Mouse (Mus musculus) neural tube, embryonic 12.5 days (tissue): ENCODE results near the gene Mgmt. TPM values are rescaled to one million over a fixed set of nuclear protein-coding genes. Genes with fewer than 3 reads are reported as not detected.

Experiments used
- ATAC-seq: fragments of 200-750 bp; cut with Nextera tagmentation; 2 replicates; pipeline ENCODE4 v1.8.0; 2017; ENCODE audit warnings: low read depth, mild to moderate bottlenecking, moderate TSS enrichment, moderate library complexity; ENCODE audit not compliant: low FRiP score
- H3K27ac ChIP-seq: fragments of 300-500 bp; sonication (generic); 2 replicates; pipeline ENCODE4 v1.5.1; 2016
- H3K27me3 ChIP-seq: fragments of 300-500 bp; sonication (generic); replicated peaks from 2 replicates; pipeline ENCODE4 v1.6.1; 2016; ENCODE audit warnings: mild to moderate bottlenecking
- H3K36me3 ChIP-seq: fragments of 300-500 bp; sonication (generic); 2 replicates; pipeline ENCODE4 v1.6.1; 2016; ENCODE audit warnings: mild to moderate bottlenecking
- H3K4me1 ChIP-seq: fragments of 300-500 bp; sonication (generic); 2 replicates; pipeline ENCODE4 v1.6.1; 2016
- H3K4me2 ChIP-seq: fragments of 300-500 bp; sonication (generic); replicated peaks from 2 replicates; pipeline ENCODE4 v1.6.1; 2016; ENCODE audit warnings: mild to moderate bottlenecking
- H3K4me3 ChIP-seq: fragments of 300-500 bp; sonication (generic); 2 replicates; pipeline ENCODE4 v1.5.1; 2016
- H3K9ac ChIP-seq: fragments of 300-500 bp; sonication (generic); 2 replicates; pipeline ENCODE4 v1.6.1; 2016; ENCODE audit warnings: mild to moderate bottlenecking
- H3K9me3 ChIP-seq: fragments of 300-500 bp; sonication (generic); 2 replicates; pipeline ENCODE4 v1.6.1; 2016; ENCODE audit warnings: mild to moderate bottlenecking
- WGBS: fragments of 180-500 bp; shearing (Covaris S2); methylation state at CpG from one replicate; pipeline ENCODE4 v1.1.7; 2016; 5-methylcytosine and 5-hydroxymethylcytosine counted together
- polyA plus RNA-seq: library from polyadenylated mRNA; unstranded; fragments of >200 nt; fragmentation: Nextera tagmentation; extraction: Ambion mirVana; gene quantifications from 2 replicates; pipeline ENCODE4 v1.2.1, GENCODE M21; 2016

Gene Mgmt
- polyA plus RNA-seq, 1 experiment from 2014 or later = 2.6 TPM

DNA sequence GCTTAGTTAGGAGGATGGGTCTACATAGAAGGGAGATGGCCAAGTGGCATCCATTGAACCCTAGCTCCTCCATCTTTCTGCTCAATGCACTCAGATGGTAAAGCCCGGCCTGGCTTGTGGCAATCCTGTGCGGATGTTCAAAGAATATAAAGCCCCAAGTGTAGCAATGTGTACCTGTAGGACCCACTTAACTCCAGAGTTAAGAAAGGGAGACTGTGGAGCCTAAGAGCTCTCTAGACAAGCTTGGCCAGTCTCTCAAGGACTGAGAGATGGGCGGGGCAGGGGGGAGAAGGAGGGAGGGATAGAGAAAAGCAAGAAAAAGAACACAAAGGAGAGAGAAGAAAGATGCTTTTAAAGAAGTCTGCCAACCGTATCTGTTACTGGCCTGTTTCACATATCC lies 27.9 kb upstream of the Mgmt start:
- no peak overlapping the region for H3K4me3 ChIP-seq
- no peak overlapping the region for H3K4me2 ChIP-seq
- peaks cover 15% of the 10 kb centered on the region for H3K4me1 ChIP-seq
- H3K27me3 ChIP-seq = no peaks in the 10 kb centered on the region
- 82% methylated on average over 4 of the region's 4 CpGs for WGBS
- H3K36me3 ChIP-seq = no peaks in the 10 kb centered on the region
- H3K9ac ChIP-seq = no peak overlapping the region
- ATAC-seq = no peak
- no peak overlapping the region for H3K27ac ChIP-seq
- H3K9me3 ChIP-seq = no peaks in the 10 kb centered on the region

DNA sequence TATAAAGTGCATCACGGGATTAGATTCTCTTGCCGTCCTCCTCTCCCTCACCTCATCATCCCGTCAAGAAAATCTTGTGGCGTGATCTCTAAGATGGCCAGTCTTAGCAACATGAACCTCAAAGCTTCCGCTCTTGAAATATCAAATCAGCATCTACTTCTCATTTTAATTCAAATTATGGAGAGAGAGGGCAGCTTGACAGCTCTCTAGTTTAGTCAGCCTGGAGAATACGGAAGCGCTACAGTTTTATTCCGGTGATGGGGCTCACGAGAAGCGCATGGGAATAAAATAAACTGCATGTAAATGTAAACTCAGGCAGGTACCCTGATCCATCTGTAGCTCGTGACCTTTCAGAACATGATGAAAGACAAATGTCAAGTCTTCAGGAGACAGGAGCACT lies 22.9 kb upstream of the Mgmt start:
- H3K4me1 ChIP-seq = peaks cover 5% of the 10 kb centered on the region; the same call in 1 of the 2 replicates
- H3K27ac ChIP-seq = no peak overlapping the region
- 74% methylated on average over 11 of the region's 11 CpGs for WGBS
- H3K9me3 ChIP-seq = no peaks in the 10 kb centered on the region
- H3K4me2 ChIP-seq = no peak overlapping the region
- no peak overlapping the region for H3K9ac ChIP-seq
- no peaks in the 10 kb centered on the region for H3K27me3 ChIP-seq
- H3K36me3 ChIP-seq = no peaks in the 10 kb centered on the region
- no peak overlapping the region for H3K4me3 ChIP-seq
- ATAC-seq = no peak

DNA sequence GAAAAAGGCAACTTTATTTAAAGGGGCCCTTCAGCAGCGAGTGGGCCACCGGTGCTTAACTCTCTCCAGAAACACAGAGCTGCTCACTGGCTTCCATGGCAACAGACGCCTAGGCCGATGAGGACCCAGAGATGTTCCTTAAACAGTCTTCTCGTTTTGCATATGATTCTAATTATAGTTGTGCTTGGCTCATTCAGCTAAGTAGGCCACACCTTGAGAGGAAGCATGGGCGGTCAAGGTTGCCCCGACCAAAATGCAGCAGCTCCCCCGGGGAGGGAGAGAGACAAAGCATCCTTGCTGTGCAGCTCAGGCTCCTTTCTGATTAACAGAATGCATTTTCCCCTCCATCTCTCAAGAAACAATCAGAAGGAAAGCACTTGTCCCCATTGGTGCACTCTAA lies 22.4 kb upstream of the Mgmt start:
- peaks cover 5% of the 10 kb centered on the region; the same call in 1 of the 2 replicates for H3K4me1 ChIP-seq
- no peak overlapping the region for H3K27ac ChIP-seq
- H3K27me3 ChIP-seq = no peaks in the 10 kb centered on the region
- H3K4me2 ChIP-seq = no peak overlapping the region
- no peaks in the 10 kb centered on the region for H3K36me3 ChIP-seq
- 11% methylated on average over 8 of the region's 8 CpGs for WGBS
- no peaks in the 10 kb centered on the region for H3K9me3 ChIP-seq
- no peak overlapping the region for H3K9ac ChIP-seq
- no peak overlapping the region for H3K4me3 ChIP-seq
- ATAC-seq = no peak

DNA sequence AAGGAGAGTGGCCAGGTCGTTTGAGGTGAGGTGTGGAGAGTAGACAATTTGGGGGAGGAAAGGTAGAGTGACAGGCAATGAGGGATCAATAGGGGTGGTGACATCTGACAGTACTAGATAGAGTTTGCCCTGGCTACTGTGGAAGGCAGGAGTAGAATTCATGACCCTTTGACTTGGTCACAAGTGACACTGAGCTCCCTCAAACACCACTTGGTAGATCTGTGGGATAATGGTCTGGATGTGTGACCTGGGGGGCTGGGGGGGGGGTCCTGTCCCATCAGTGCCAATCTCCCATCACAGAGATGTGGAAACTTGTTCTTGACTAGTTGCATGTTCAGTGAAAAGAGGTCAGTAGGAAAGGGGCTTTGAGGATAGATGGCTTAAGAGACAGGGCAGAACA lies 20.0 kb upstream of the Mgmt start:
- H3K36me3 ChIP-seq = no peaks in the 10 kb centered on the region
- ATAC-seq = no peak
- no peak overlapping the region for H3K4me2 ChIP-seq
- H3K9me3 ChIP-seq = no peaks in the 10 kb centered on the region
- peaks cover 5% of the 10 kb centered on the region; the same call in 1 of the 2 replicates for H3K4me1 ChIP-seq
- H3K9ac ChIP-seq = no peak overlapping the region
- H3K27me3 ChIP-seq = no peaks in the 10 kb centered on the region
- H3K4me3 ChIP-seq = no peak overlapping the region
- H3K27ac ChIP-seq = no peak overlapping the region
- WGBS = 50% methylated on average over 1 of the region's 1 CpGs

DNA sequence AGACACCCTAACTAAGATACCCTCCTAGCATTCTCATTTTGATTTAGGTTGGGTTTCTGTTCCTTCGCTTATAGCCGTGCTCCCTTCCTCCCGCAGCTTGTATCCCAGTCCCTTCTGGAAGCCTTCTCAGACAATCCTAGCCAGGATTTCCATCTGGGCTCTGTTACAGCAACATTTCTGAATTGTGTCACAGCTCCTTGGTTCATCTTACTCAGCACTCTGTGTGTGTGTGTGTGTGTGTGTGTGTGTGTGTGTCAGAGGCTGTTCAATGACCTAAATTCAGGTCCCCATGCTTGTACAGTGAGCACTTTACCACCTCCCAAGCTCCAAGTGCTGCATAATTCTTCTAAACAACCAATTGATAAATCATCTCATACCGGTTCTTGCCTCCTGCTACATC lies 14.0 kb upstream of the Mgmt start:
- Histone ChIP-seq H3K9ac (no peak overlapping the region), H3K27ac (no peak overlapping the region), H3K4me3 (no peak overlapping the region), H3K9me3 (no peaks in the 10 kb centered on the region), H3K4me2 (no peak overlapping the region), H3K27me3 (no peaks in the 10 kb centered on the region), H3K4me1 (no peaks in the 10 kb centered on the region), H3K36me3 (no peaks in the 10 kb centered on the region)
- no peak for ATAC-seq
- 90% methylated on average over 4 of the region's 4 CpGs for WGBS

DNA sequence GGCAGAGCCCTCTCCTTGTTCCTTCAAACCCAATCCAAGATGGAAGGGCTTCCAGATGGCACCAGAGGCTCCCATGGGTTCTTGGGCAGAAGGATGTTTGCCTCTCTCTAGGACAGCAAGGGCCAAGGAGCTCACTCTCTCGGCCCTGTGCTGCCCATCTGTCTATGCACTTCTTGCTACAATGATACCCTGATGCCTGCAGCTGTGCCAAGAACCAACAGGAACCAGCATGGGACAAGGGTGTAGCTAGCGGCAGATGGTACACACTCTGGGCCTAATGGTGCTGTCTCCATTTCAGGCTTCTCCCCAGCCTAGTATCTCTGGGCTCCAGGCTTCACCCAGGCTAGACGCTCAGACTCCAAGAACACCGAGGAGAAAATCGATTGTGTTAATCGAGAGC lies 6.3 kb upstream of the Mgmt start:
- Histone ChIP-seq H3K4me1 (no peaks in the 10 kb centered on the region), H3K4me3 (no peak overlapping the region), H3K9me3 (no peaks in the 10 kb centered on the region), H3K36me3 (no peaks in the 10 kb centered on the region), H3K27me3 (no peaks in the 10 kb centered on the region), H3K9ac (no peak overlapping the region), H3K27ac (no peak overlapping the region), H3K4me2 (no peak overlapping the region)
- WGBS = 74% methylated on average over 6 of the region's 6 CpGs
- ATAC-seq = no peak

DNA sequence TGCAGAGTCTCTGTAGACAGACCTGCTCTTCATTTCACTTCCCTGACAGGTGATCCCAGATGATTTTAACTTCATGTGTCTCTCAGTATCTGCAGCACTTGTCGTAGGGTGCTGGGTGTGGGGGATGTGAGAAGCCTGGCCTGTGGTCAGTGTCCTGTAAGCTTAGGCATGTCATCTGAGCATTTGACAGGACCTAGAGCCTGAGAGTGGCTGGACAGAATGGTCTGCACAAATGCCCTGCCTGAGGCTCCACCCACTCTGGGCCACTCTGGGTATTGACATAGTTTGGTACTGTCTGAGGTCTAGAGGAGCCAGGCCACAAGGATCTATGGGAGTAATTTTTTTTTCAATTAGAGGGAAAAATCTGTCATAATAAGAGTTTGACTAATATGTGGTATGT lies 942 bp downstream of the Mgmt start:
- no peak overlapping the region for H3K4me3 ChIP-seq
- H3K36me3 ChIP-seq = no peaks in the 10 kb centered on the region
- no peak overlapping the region for H3K27ac ChIP-seq
- H3K4me2 ChIP-seq = no peak overlapping the region
- H3K4me1 ChIP-seq = peaks cover 12% of the 10 kb centered on the region; the same call in 1 of the 2 replicates
- WGBS = 94% methylated on average over 1 of the region's 1 CpGs
- ATAC-seq = no peak
- no peaks in the 10 kb centered on the region for H3K27me3 ChIP-seq
- peaks cover 3% of the 10 kb centered on the region; the same call in 1 of the 2 replicates for H3K9me3 ChIP-seq
- H3K9ac ChIP-seq = no peak overlapping the region

DNA sequence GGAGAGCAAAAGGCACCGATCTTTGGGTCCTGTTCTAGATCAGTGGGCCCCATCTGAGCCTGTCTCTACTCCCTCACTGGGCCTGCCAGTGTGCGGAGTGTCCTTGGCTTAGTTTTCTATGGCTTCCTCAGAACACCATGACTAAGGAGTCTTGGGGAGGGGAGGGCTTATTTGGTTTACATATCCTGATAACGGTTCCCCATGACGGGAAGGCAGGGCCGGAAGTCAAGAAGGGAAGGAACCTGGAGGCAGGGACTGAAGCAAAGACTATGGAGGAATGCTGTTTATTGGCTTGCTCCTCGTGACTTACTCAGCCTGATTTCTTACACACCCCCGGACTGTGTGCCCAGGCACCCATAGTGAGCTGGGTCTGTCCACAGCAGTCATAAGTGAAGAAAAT lies 1.4 kb downstream of the Mgmt start:
- no peak overlapping the region for H3K27ac ChIP-seq
- WGBS = 92% methylated on average over 7 of the region's 7 CpGs
- peaks cover 8% of the 10 kb centered on the region; the same call in 1 of the 2 replicates for H3K9me3 ChIP-seq
- H3K4me2 ChIP-seq = no peak overlapping the region
- ATAC-seq = no peak
- no peaks in the 10 kb centered on the region for H3K27me3 ChIP-seq
- no peaks in the 10 kb centered on the region for H3K36me3 ChIP-seq
- H3K4me1 ChIP-seq = peaks cover 12% of the 10 kb centered on the region; the same call in 1 of the 2 replicates
- H3K9ac ChIP-seq = no peak overlapping the region
- H3K4me3 ChIP-seq = no peak overlapping the region

DNA sequence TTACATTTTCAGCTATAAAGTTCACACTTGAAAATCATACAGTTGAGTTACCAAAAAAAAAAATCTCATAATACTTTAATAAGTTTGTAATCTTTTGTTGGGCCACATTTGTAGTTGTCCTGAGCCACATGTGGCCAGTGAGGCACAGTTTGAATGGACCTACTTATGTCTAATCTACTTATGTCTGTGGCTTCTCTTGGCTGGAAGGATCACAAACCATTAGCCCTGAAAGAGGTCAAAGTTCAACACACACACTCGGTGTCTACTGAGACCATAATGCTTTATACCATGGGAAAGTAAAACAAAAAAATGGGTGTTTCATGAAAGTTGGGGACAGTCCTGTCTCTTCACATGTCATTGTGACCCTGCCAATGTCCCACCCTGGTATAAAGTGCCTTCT lies 3.1 kb downstream of the Mgmt start:
- Histone ChIP-seq H3K4me1 (peaks cover 12% of the 10 kb centered on the region; the same call in 1 of the 2 replicates), H3K9ac (no peak overlapping the region), H3K27ac (no peak overlapping the region), H3K4me2 (no peak overlapping the region), H3K9me3 (peaks cover 10% of the 10 kb centered on the region; the same call in 1 of the 2 replicates), H3K36me3 (no peaks in the 10 kb centered on the region), H3K4me3 (no peak overlapping the region), H3K27me3 (no peaks in the 10 kb centered on the region)
- WGBS = 68% methylated on average over 1 of the region's 1 CpGs
- ATAC-seq = no peak

DNA sequence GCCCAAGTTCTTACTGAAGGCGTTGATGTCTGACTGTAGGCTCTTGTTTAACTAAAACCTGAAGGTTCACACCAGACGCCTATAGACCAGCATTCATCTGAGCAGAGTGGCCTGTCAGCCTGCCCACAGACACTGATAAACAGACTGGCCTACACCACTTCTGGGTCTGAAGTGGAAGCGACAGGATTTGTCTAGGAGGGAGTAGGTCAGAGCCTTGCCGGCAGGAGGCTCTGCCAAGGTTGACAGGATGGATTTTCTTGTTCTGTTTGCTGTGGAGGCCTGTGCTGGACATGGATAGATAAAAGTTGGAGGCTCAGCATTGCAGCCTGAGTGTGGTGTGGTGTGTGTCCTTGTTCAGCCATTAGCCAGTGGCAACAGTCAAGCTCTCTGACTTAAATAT lies 3.6 kb downstream of the Mgmt start:
- Histone ChIP-seq H3K27me3 (no peaks in the 10 kb centered on the region), H3K4me1 (peaks cover 12% of the 10 kb centered on the region; the same call in 1 of the 2 replicates), H3K4me3 (no peak overlapping the region), H3K36me3 (no peaks in the 10 kb centered on the region), H3K27ac (no peak overlapping the region), H3K9me3 (peaks cover 10% of the 10 kb centered on the region; the same call in 1 of the 2 replicates), H3K4me2 (no peak overlapping the region), H3K9ac (no peak overlapping the region)
- 82% methylated on average over 4 of the region's 4 CpGs for WGBS
- ATAC-seq = no peak

DNA sequence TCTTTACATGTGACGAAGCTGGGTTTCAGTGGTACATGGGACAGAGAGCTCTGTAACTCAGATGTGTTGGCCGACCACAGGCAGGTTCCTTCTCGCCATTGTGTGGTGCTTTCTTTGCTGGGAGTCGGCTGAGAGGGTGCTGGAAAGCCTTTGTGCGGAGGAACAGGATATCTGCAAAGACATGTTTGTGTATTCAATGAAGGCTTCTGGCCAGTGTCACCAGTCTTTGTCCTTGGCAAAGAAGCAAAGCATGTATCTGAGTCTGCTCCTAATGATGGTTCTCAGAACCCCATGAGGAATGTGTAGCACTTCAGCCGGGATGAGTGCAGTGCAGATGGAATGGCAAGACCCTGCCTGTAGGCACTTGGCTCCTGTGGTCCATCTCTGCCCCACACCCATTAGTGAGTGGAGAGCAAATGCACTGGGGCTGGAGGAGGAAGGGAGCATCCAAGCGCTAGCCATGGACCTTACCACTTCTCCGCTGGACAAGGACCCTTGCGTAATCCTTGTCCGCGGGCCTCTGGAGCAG lies 14.3 kb downstream of the Mgmt start:
- 95% methylated on average over 11 of the region's 11 CpGs for WGBS
- Histone ChIP-seq H3K27me3 (no peaks in the 10 kb centered on the region), H3K9me3 (no peaks in the 10 kb centered on the region), H3K4me3 (no peak overlapping the region), H3K27ac (no peak overlapping the region), H3K36me3 (no peaks in the 10 kb centered on the region), H3K4me2 (no peak overlapping the region), H3K9ac (no peak overlapping the region), H3K4me1 (no peaks in the 10 kb centered on the region)
- no peak for ATAC-seq

DNA sequence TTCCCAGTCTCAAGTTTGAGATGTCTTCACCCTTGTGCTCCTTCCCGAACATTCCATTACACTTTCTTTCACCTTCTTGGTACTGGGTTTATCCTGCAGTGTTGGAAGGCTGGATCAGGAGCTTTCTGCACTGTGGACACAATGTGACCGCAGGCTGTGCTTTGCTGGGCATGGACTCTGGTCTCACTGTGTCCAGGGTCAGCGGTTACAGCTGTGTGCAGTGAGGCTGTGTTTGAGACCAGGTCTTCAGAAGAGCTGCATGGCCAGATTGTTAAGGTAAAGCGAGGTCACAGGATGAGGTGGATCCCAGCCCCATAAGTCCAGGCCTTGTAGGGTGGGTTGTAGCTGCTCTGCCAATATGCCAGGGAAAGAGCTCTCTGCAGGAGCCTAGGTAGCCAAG lies 18.5 kb downstream of the Mgmt start:
- no peak for ATAC-seq

DNA sequence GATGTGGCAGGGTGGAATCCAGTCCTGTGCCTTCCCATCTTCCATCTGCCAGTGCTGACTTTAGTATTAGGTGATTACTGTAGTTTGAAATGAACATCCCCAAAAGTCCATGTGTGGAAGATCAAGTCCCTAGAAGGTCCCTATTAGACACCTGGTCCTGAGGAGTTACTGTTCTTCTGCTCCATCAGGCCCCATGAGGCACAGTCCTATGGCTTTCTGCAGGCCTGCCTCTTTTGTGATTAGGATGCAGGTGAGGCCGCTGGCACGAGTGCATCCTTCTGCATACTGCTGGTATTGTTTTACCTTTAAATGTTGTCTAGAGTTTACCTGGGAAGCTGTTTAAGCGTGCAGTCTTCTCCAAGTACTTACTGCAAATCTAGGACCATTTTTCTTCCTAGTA lies 21.6 kb downstream of the Mgmt start:
- WGBS = 83% methylated on average over 3 of the region's 3 CpGs
- no peak for ATAC-seq
- Histone ChIP-seq H3K4me2 (no peak overlapping the region), H3K4me1 (no peaks in the 10 kb centered on the region), H3K36me3 (no peaks in the 10 kb centered on the region), H3K27ac (no peak overlapping the region), H3K27me3 (no peaks in the 10 kb centered on the region), H3K4me3 (no peak overlapping the region), H3K9ac (no peak overlapping the region), H3K9me3 (no peaks in the 10 kb centered on the region)

More for the DNA sequence above, 18.5 kb downstream of the Mgmt start:
- no peak overlapping the region for H3K27ac ChIP-seq
- H3K9ac ChIP-seq = no peak overlapping the region
- no peak overlapping the region for H3K4me2 ChIP-seq
- 93% methylated on average over 4 of the region's 4 CpGs for WGBS
- no peaks in the 10 kb centered on the region for H3K4me1 ChIP-seq
- no peak overlapping the region for H3K4me3 ChIP-seq
- H3K9me3 ChIP-seq = no peaks in the 10 kb centered on the region
- no peaks in the 10 kb centered on the region for H3K27me3 ChIP-seq
- no peaks in the 10 kb centered on the region for H3K36me3 ChIP-seq
